Mouse (Mus musculus) ovary, adult 18-20 months (tissue): Measurements from ENCODE around the gene Dtnbp1.

Source experiments
- DNase-seq: peaks from one replicate; pipeline ENCODE4 v3.0.0; 2022; ENCODE audit warnings: low spot score, mixed read lengths

Gene Dtnbp1

DNA sequence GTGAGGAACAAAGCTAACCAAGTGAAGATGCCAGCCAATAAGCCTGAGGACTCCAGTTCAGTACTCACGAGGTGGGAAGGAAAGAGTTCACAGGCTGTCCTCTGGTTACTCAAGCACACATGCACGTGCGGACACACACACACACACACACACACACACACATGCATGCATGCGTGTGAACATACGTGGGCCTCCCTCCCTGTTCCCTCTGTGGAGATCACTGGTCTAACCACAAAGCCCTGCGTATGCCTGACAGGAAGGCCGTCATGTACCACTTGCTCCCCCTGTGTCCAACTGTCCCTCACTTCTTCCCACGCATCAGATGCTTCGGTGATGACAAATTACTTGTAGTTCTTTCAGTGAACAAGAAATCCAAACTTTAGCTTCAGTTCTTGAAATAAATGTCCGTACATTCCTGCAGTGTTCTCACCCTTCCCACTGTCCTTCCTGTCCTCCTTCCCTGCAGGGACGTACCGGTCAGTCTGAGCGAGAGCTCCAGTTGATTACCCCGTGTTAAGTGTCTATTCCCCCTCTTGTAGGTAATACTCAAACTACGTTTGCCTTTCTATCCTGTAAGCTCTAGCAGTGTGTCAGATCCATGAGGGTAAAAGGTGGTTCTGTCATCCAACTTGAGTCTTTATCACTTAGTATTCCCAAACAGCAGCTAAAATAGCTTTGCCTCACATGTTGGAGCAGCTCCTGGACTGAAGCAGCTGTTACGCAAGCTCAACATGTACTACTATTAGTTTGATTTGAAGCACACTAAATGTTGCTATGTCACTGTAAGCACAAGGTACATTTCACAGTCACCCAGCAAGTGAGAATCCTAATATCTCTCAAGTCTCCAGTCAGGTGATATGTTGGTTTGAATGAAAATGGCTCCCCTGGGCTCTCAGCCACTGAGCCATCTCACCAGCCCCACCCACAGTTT lies 53.4 kb downstream of the Dtnbp1 start:
- DNase-seq: no peak

DNA sequence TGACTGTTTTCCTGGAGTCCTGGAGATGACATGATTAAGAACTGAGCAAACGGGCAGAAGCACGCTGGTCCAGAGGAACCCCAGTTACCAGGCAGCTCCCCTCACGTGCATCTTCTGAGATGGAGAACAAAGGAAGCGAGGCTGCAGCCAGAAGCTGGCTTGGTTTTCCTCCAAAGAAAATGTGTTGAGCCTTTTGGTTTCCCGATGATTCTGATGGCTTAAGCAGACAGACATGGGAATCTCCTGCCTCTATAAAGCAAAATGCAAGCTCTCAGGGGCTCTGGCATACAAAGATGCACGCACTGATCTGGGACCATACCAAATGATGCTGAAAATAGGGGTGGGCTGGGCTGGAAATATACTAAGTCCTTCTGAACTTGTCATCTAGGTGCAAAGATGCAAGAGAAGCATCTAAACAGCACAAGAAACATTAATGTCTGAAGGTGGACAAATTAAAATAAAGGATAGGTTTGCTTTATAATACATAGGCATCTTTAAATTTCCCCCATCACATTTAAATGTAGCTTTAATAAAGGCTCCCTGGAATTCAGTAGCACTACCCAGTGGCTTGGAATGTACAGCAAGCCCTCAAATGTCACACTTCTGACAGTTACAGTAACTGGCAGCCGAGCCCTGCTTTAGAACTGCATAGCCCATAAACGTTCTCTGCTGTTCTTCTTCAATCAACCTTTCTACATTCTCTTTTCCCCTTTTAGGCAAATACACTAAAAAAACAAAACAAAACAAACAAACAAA lies 54.9 kb downstream of the Dtnbp1 start:
- no peak for DNase-seq

GRCm38 (mm10) chr13:44943618-44944017 lies 58.3 kb downstream of the Dtnbp1 start:
- no peak for DNase-seq

DNA sequence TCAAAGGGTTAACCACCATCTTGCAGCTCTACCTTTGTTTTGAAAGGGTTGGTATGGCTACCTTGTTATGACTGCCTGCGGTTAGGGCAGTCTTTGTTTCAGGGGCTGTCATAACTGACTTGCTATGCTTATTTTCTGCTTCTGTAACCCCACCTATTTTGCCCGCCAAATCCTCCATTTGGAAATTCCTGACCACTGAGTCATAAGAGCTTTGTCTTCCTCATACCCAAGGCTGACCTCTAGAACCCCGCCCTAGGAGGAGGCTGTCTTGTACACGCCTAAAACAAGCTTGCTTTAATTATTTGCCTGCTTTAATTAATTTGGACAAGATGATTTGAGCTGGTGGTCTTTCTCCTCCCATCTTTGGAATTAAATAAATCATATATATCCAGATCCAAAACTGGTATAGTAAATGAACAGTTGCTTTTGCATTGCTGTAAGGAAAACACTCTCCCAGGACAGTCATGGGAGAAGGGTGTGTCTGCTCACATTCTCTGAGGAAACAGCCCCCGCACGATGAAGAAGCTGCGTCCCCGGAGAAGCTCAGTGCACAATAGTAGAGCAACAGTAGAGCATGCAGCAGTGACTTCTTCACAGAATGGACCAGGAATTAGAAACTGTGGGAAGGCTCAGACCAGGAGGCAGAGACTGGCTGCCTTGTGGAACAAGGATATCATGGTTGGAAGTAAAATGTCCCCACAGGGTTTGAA lies 62.5 kb downstream of the Dtnbp1 start:
- no peak for DNase-seq

- no peak for DNase-seq
These were observed 64.3 kb downstream of the Dtnbp1 start for GRCm38 (mm10) chr13:44937681-44938080.

- no peak for DNase-seq
These were observed 68.4 kb downstream of the Dtnbp1 start for GRCm38 (mm10) chr13:44933575-44933974.

- DNase-seq: no peak
These were observed 69.4 kb downstream of the Dtnbp1 start for GRCm38 (mm10) chr13:44932307-44933264.

- no peak for DNase-seq
These were observed 75.6 kb downstream of the Dtnbp1 start for GRCm38 (mm10) chr13:44926311-44926710.

DNA sequence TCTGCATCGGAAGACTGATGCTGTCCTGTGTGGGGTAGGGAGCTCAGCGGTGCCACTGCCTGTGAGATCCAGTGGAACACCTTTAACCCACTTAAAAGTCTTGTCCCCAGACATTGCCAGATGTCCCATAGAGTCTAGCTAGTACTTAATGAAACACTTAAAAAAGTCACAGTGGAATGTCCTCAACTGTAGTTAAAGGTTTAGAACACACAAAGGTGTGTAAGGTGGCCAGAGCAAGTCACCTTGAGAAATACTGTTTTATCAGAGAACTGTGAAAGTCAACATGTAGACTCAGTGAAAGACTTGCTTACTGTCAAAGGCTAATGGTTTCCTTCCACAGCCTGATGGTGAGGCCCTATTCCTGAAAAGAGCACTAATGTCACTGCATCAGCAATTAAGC lies 76.8 kb downstream of the Dtnbp1 start:
- no peak for DNase-seq

- no peak for DNase-seq
These were observed 77.9 kb downstream of the Dtnbp1 start for GRCm38 (mm10) chr13:44924042-44924441.

- DNase-seq: no peak
These were observed 80.2 kb downstream of the Dtnbp1 start for GRCm38 (mm10) chr13:44921721-44922120.

GRCm38 (mm10) chr13:44921095-44921494 lies 80.9 kb downstream of the Dtnbp1 start:
- no peak for DNase-seq

GRCm38 (mm10) chr13:44918269-44918668 lies 83.7 kb downstream of the Dtnbp1 start:
- DNase-seq: no peak

- DNase-seq: no peak
These were observed 84.7 kb downstream of the Dtnbp1 start for GRCm38 (mm10) chr13:44917202-44917601.

DNA sequence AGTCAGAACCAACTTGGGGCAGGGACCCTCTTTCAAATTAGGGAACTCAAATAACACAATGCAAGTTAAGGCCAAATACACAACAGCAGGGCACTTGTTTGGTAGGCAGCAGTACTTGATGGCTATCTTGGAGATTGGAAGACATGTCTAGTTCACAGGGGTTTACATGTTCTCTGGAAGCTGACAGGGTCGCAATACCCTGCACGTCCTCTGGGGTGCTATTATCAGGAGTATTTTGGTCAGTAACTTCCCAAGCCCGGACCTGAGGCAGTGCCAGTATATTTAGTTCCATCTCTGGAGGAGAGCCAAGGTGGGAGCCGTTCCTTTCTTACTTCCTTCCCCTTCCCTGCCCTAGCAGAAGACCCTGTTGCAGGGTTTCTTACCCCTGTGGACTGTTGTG lies 86.0 kb downstream of the Dtnbp1 start:
- DNase-seq: no peak

GRCm38 (mm10) chr13:44915382-44915781 lies 86.6 kb downstream of the Dtnbp1 start:
- DNase-seq: no peak

DNA sequence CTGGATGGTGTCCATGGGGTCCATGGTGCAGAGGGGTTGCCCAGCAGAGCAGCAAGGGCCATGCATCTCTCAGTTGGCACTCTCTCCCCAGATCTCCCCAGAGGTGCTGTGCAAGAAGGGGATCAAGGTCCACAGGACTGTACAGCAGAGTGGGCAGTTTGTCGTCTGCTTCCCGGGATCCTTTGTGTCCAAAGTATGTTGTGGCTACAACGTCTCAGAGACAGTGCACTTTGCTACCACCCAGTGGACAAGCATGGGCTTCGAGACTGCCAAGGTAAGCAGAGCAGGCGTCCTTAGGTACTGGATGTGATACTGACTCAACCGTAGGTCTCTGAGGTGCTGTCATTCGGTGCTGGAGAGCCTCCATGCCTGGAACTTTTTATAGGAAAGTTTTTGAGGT lies 88.4 kb downstream of the Dtnbp1 start:
- DNase-seq: no peak

DNA sequence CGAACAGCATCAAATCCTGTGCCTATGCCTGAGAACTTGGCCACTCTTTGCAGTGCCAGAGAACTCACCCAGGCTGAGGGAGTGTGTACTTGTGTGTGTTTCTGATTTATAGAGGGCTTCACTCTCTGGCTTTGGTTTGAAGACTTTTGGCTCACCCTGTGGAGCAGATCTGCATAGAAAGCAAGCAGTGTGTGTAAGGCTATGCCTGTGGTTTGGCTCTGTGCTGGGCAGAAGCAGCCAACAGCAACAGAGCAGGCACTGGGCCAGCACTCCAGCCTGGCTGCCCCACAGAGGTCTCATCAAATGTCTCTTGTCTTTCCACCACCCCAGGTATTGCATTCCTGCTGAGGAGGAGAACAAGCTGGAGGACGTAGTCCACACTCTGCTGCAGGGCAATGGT lies 89.1 kb downstream of the Dtnbp1 start:
- DNase-seq: peak; percentile 42

- DNase-seq: no peak
These were observed 93.2 kb downstream of the Dtnbp1 start for GRCm38 (mm10) chr13:44908790-44909189.

- peak; percentile 83 for DNase-seq
These were observed 94.2 kb downstream of the Dtnbp1 start for GRCm38 (mm10) chr13:44907702-44908101.

- no peak for DNase-seq
These were observed 95.8 kb downstream of the Dtnbp1 start for GRCm38 (mm10) chr13:44906141-44906540.
